Mouse (Mus musculus) urinary bladder, postnatal 36 days (tissue): ENCODE measurements around the gene Bcas3.
"Not testable (repeated sequence)": the region's sequence is repeated elsewhere in the genome, so short reads cannot be mapped to it uniquely, and the experiment has no call there.

Experiments used
- DNase-seq, 2 experiments: peaks; one replicate each; pipeline ENCODE4 v3.0.0; 2022; ENCODE audit warnings: low spot score in 2 of 2, mixed read lengths in 1 of 2

Gene Bcas3

GRCm38 (mm10) chr11:85482737-85483467 is 129.9 kb downstream of the Bcas3 start:
- DNase-seq: no peak

GRCm38 (mm10) chr11:85485197-85485940 is 132.4 kb downstream of the Bcas3 start:
- no peak for DNase-seq

- DNase-seq: no peak
Observed at GRCm38 (mm10) chr11:85487501-85487900, 134.5 kb downstream of the Bcas3 start.

GRCm38 (mm10) chr11:85492231-85492630 is 139.3 kb downstream of the Bcas3 start:
- DNase-seq: peak; percentile 30 to 33

GRCm38 (mm10) chr11:85492666-85493065 is 139.7 kb downstream of the Bcas3 start:
- no peak for DNase-seq

GRCm38 (mm10) chr11:85499561-85499960 is 146.6 kb downstream of the Bcas3 start:
- DNase-seq: no peak

GRCm38 (mm10) chr11:85502031-85502430 is 149.1 kb downstream of the Bcas3 start:
- no peak for DNase-seq

GRCm38 (mm10) chr11:85504812-85505211 is 151.8 kb downstream of the Bcas3 start:
- not testable (repeated sequence) for DNase-seq

GRCm38 (mm10) chr11:85505811-85506210 is 152.8 kb downstream of the Bcas3 start:
- no peak for DNase-seq

GRCm38 (mm10) chr11:85509334-85509733 is 156.4 kb downstream of the Bcas3 start:
- DNase-seq: no peak

GRCm38 (mm10) chr11:85511270-85511904 is 158.4 kb downstream of the Bcas3 start:
- DNase-seq: no peak

- DNase-seq: no peak
Observed at GRCm38 (mm10) chr11:85516724-85517123, 163.8 kb downstream of the Bcas3 start.

GRCm38 (mm10) chr11:85518025-85518756 is 165.2 kb downstream of the Bcas3 start:
- no peak for DNase-seq

- no peak for DNase-seq
Observed at GRCm38 (mm10) chr11:85520236-85520635, 167.3 kb downstream of the Bcas3 start.

- DNase-seq: no peak
Observed at GRCm38 (mm10) chr11:85520996-85521395, 168.0 kb downstream of the Bcas3 start.

GRCm38 (mm10) chr11:85523646-85524045 is 170.7 kb downstream of the Bcas3 start:
- DNase-seq: no peak

GRCm38 (mm10) chr11:85524186-85524585 is 171.2 kb downstream of the Bcas3 start:
- peak; percentile 46 to 69 for DNase-seq

GRCm38 (mm10) chr11:85524841-85525500 is 172.0 kb downstream of the Bcas3 start:
- peak in 1 of 2 experiments; percentile 31 for DNase-seq

- no peak for DNase-seq
Observed at GRCm38 (mm10) chr11:85525501-85525885, 172.5 kb downstream of the Bcas3 start.

- DNase-seq: no peak
Observed at GRCm38 (mm10) chr11:85525979-85526775, 173.2 kb downstream of the Bcas3 start.

- DNase-seq: no peak
Observed at GRCm38 (mm10) chr11:85527261-85527660, 174.3 kb downstream of the Bcas3 start.
